Mouse (Mus musculus) myocyte (in vitro differentiated cells): Measurements from ENCODE around the gene Vdac1.

Experiments
- E2F4 ChIP-seq: IDR thresholded peaks from one replicate; pipeline ENCODE4 v1.6.1; 2011; ENCODE audit warnings: mild to moderate bottlenecking, control low read depth, moderate library complexity; ENCODE audit not compliant: insufficient read depth
- MAX ChIP-seq: IDR thresholded peaks from one replicate; pipeline ENCODE4 v1.6.1; 2011; ENCODE audit warnings: low read depth, mild to moderate bottlenecking, control low read depth
- MYOD1 ChIP-seq, 3 experiments: IDR thresholded peaks; one replicate each; pipeline ENCODE4 v1.6.1; 2011; ENCODE audit warnings: control low read depth in 2 of 3, low read depth in 2 of 3, mild to moderate bottlenecking in 2 of 3, moderate library complexity in 1 of 3; ENCODE audit not compliant: insufficient read length in 2 of 3, control insufficient read depth in 1 of 3
- MYOG ChIP-seq, 3 experiments: IDR thresholded peaks; one replicate each; pipeline ENCODE4 v1.6.1; 2011; ENCODE audit warnings: control low read depth in 2 of 3, low read depth in 2 of 3, mild to moderate bottlenecking in 2 of 3; ENCODE audit not compliant: insufficient read length in 2 of 3, control insufficient read depth in 1 of 3, insufficient read depth in 1 of 3
- POLR2A ChIP-seq: IDR thresholded peaks from one replicate; pipeline ENCODE4 v1.6.1; 2011; ENCODE audit warnings: low read depth, mild to moderate bottlenecking, control low read depth, moderate library complexity; ENCODE audit not compliant: insufficient read length
- USF1 ChIP-seq: IDR thresholded peaks from one replicate; pipeline ENCODE4 v1.6.1; 2011; ENCODE audit warnings: low read depth, mild to moderate bottlenecking, control low read depth, moderate library complexity

GRCm38 (mm10) chr11:52358520-52358919 lies 2.1 kb upstream of the Vdac1 start:
- no peak for TF ChIP-seq MYOG (IDR thresholded peaks at IDR 0.05; ENCODE audit: control insufficient read depth in 1 of 3, insufficient read depth in 1 of 3, insufficient read length in 2 of 3, low read depth in 2 of 3)
- no peak for TF ChIP-seq MAX
- no peak for TF ChIP-seq E2F4
- TF ChIP-seq POLR2A, result no peak
- no peak for TF ChIP-seq USF1
- no peak for TF ChIP-seq MYOD1 (IDR thresholded peaks at IDR 0.05; ENCODE audit: control insufficient read depth in 1 of 3, insufficient read length in 2 of 3, low read depth in 2 of 3)
